Mouse (Mus musculus) mature B cell (primary cell): ENCODE results near the gene Ddah2.
"Not testable (repeated sequence)": the region's sequence is repeated elsewhere in the genome, so short reads cannot be mapped to it uniquely, and the experiment has no call there.

Experiments
- in situ Hi-C: fragments of 300-500 bp; cut with MboI; formaldehyde crosslinking; loops from 2 replicates; pipeline ENCODE4 v1.14.3; 2019

Ddah2 gene

GRCm38 (mm10) chr17:35027277-35028068, 31.4 kb upstream of the Ddah2 start, which contains the start of gene Sapcd1:
TSS of gene Sapcd1 (minus strand) at chr17:35028016.
- in situ Hi-C loops: no loop called here

- in situ Hi-C loops: no loop called here
These were observed 30.5 kb upstream of the Ddah2 start for GRCm38 (mm10) chr17:35028315-35028714.

- in situ Hi-C loops: no loop called here
These were observed 28.9 kb upstream of the Ddah2 start for GRCm38 (mm10) chr17:35029691-35030532.

GRCm38 (mm10) chr17:35031272-35031671, 27.6 kb upstream of the Ddah2 start:
- in situ Hi-C loops: no loop called here

GRCm38 (mm10) chr17:35031880-35032279, 27.0 kb upstream of the Ddah2 start:
- in situ Hi-C loops: no loop called here

- in situ Hi-C loops: no loop called here
These were observed 26.4 kb upstream of the Ddah2 start for GRCm38 (mm10) chr17:35032323-35032870.

GRCm38 (mm10) chr17:35033703-35034102, 25.1 kb upstream of the Ddah2 start:
- in situ Hi-C loops: not testable (repeated sequence)

GRCm38 (mm10) chr17:35034896-35035295, 23.9 kb upstream of the Ddah2 start:
- in situ Hi-C loops: no loop called here

GRCm38 (mm10) chr17:35039121-35039873, 19.5 kb upstream of the Ddah2 start:
- in situ Hi-C loops: no loop called here

- in situ Hi-C loops: no loop called here
These were observed 15.0 kb upstream of the Ddah2 start for GRCm38 (mm10) chr17:35043794-35044193.

GRCm38 (mm10) chr17:35044904-35045806, 13.7 kb upstream of the Ddah2 start:
- in situ Hi-C loops: no loop called here

- in situ Hi-C loops: no loop called here
These were observed 12.8 kb upstream of the Ddah2 start for GRCm38 (mm10) chr17:35045807-35046680.

- in situ Hi-C loops: no loop called here
These were observed 12.0 kb upstream of the Ddah2 start, which contains the start of gene Msh5 for GRCm38 (mm10) chr17:35046681-35047455. TSS of gene Msh5 (minus strand) at chr17:35046745.

GRCm38 (mm10) chr17:35047688-35048087, 11.1 kb upstream of the Ddah2 start:
- in situ Hi-C loops: no loop called here

GRCm38 (mm10) chr17:35048149-35048931, 10.5 kb upstream of the Ddah2 start:
- in situ Hi-C loops: no loop called here

GRCm38 (mm10) chr17:35048932-35049440, 9.8 kb upstream of the Ddah2 start:
- in situ Hi-C loops: no loop called here

- in situ Hi-C loops: loop anchor here (10.0 kb wide), 1 partner anchor 45 kb away; the partner anchor contains the start of gene Vars
These were observed 9.2 kb upstream of the Ddah2 start, which contains the start of gene Clic1 for GRCm38 (mm10) chr17:35049561-35050016. TSS of gene Clic1 (plus strand) at chr17:35049966.
